Mouse (Mus musculus): ENCODE results near the gene Fgfr2. TPM values are rescaled to one million over a fixed set of nuclear protein-coding genes. Genes with fewer than 3 reads are reported as not detected.

The Fgfr2 gene
- polyA plus RNA-seq, 1 experiment from 2014 or later = 11.2 TPM

DNA sequence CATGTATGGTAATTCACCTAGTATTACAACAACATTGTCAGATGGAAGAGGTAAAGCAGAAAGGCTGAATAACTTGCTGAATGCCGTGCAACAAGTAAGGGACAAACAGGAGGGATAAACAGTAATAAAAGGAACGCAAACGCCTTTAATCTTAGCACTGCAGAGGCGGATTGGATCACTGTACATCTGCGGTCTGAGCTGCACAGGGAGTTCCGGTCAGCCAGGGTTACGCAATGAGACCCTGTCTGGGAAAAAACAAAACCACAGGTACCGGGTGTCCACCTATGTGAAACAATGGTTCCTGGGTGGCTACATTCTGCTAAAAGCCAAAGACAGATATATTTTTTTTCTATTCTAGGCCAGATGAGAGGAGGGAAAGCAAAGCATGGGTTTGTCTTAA, 2599.7 kb downstream of the Fgfr2 start:
- Histone ChIP-seq H3K4me2 (ENCODE audit: low read depth, low read length) (no peak overlapping the region), H3K36me3 (replicated peaks; ENCODE audit: insufficient read depth, low read length) (no peaks in the 10 kb centered on the region), H3K4me3 (ENCODE audit: low read depth, low read length) (no peak overlapping the region), H3K27me3 (ENCODE audit: insufficient read depth, low read length) (no peaks in the 10 kb centered on the region), H3K9me3 (ENCODE audit: low read length) (no peaks in the 10 kb centered on the region), H3K4me1 (ENCODE audit: insufficient read depth) (peaks cover 17% of the 10 kb centered on the region), H3K9ac (replicated peaks) (no peak overlapping the region; the same call in 1 of the 2 replicates), H3K27ac (ENCODE audit: low read depth) (no peak overlapping the region)
- ATAC-seq (no peak), DNase-seq (no peak)
- WGBS (ENCODE audit: insufficient replicate concordance) = 53% methylated on average over 8 of the region's 8 CpGs
- no peak for TF ChIP-seq EP300 (IDR thresholded peaks at IDR 0.05; ENCODE audit: low read depth)
- TF ChIP-seq CTCF (IDR thresholded peaks at IDR 0.05; ENCODE audit: low read depth) = no peak

DNA sequence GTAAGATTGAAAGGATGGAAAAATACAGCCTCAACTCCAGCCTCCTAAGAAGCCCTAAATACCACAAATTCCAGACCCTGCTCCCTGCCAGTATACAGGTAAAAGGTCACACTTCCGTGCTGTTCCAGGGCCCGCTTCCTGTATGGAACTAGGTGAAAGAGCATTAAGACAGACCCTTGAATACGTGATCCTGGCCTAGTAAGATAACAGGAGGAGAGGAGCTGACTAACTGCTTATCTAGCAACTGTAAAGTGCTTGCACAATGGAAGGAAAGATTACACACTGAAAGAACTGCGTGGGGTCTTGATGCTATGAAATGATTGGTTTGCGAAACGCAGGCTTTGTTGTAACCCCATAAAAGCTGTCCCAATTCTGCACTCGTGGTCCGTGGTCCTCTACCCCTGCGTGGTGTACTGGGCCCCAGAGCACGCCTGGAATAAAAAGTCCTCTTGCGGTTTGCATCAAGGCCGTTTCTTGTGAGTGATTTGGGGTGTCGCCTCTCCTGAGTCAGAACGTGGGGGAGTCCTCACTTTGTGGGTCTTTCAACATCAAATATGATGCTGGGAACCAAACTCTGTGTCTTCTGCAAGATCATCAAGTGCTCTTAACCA, 2602.2 kb downstream of the Fgfr2 start:
- 57% methylated on average over 14 of the region's 14 CpGs for WGBS (ENCODE audit: insufficient replicate concordance)
- Histone ChIP-seq H3K4me1 (ENCODE audit: insufficient read depth) (peaks cover 21% of the 10 kb centered on the region), H3K36me3 (replicated peaks; ENCODE audit: insufficient read depth, low read length) (no peaks in the 10 kb centered on the region), H3K4me3 (ENCODE audit: low read depth, low read length) (no peak overlapping the region), H3K9me3 (ENCODE audit: low read length) (no peaks in the 10 kb centered on the region), H3K4me2 (ENCODE audit: low read depth, low read length) (0 out of 2 replicates have a peak overlapping the region, but pooled peaks have one; percentile 99), H3K27me3 (ENCODE audit: insufficient read depth, low read length) (no peaks in the 10 kb centered on the region), H3K9ac (replicated peaks) (no peak overlapping the region), H3K27ac (ENCODE audit: low read depth) (peak overlapping the region; percentile 99)
- TF ChIP-seq EP300 (IDR thresholded peaks at IDR 0.05; ENCODE audit: low read depth) = peak; percentile 66
- no peak for TF ChIP-seq CTCF (IDR thresholded peaks at IDR 0.05; ENCODE audit: low read depth)
- DNase-seq (no peak), ATAC-seq (no peak)

DNA sequence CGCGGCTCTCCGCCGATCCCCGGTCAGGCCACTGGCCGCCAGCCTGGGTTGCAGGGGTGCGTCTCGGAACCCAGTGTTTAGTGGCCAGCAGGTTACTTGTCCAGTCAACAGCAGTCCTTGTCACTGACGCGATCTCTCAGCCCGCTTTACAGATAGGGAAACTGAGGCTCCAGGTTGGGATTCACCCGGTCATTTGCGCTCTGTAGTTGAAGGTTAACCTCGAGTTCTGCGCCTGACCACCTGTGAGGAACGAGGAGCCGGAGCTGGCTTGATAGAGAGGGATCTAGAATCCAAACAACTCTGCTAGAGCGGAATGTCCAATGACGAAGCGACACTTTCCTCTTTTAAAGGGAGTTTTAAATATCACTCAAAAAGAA, 2603.1 kb downstream of the Fgfr2 start, which contains the start of gene Ate1:
Gene Ate1, minus strand, starts transcription at position 321 of the 377 bp plus-strand sequence.
- 17% methylated on average over 20 of the region's 20 CpGs for WGBS (ENCODE audit: insufficient replicate concordance)

DNA sequence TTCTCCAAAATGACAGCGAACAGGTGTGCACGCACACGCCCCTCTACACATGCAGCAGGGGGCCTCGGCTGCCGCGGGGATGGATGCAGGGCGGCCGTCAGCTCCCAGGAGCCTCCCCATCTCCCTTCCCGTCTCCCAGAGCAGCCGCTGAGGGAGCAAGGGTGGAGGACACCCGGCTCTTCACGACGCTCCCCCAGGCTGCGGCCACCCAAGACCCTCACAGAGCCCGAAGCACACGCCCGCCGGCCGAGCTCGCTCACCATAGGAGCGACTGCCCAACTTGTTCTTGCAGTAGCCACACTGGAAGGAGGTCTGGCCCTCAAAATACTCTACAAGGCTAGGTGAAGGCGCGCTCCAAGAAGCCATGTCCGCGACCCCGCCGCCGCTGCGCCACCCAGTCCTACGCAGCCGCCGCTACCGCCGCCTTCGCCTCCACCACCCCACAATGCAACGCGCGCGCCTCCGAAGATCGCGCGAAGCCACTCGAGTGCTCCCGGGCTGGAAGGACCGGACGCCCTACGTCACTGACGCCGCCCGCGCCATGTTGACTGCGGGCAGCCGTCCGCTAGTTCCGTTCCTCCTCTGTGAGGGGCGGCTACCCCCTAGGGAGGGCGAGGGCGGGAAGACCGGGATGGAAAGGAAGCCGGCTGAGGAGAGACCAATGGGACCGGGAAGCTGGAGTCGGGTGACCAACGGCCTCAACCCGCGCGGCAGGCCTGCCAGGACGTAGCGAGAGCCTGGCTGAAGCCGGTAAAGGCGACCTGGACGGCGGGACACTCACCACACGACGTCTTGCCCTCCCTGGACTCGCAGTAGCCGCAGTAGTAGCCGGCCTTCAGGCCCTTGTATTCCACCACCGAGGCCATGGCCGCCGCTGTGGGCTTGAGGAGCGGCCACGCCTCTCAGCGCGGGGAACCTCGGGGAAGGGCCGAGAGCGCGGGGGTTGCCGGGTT, 2603.8 kb downstream of the Fgfr2 start:
- Histone ChIP-seq H3K4me2 (ENCODE audit: low read depth, low read length) (peak overlapping the region; percentile 99), H3K4me3 (ENCODE audit: low read depth, low read length) (peak overlapping the region; percentile 99), H3K27ac (ENCODE audit: low read depth) (peak overlapping the region; percentile 99), H3K27me3 (ENCODE audit: insufficient read depth, low read length) (no peaks in the 10 kb centered on the region), H3K4me1 (ENCODE audit: insufficient read depth) (peaks cover 21% of the 10 kb centered on the region), H3K9ac (replicated peaks) (peak overlapping the region; percentile 99), H3K9me3 (ENCODE audit: low read length) (no peaks in the 10 kb centered on the region), H3K36me3 (replicated peaks; ENCODE audit: insufficient read depth, low read length) (peaks cover 4% of the 10 kb centered on the region; the same call in 1 of the 2 replicates)
- ATAC-seq (peak; percentile 96), DNase-seq (peak; percentile 96)
- under 1% methylated on average over 90 of the region's 90 CpGs for WGBS (ENCODE audit: insufficient replicate concordance)
- no peak for TF ChIP-seq CTCF (IDR thresholded peaks at IDR 0.05; ENCODE audit: low read depth)
- TF ChIP-seq EP300 (IDR thresholded peaks at IDR 0.05; ENCODE audit: low read depth) = no peak

More for the DNA sequence above, 2603.1 kb downstream of the Fgfr2 start, which contains the start of gene Ate1:
- ATAC-seq = no peak
- H3K27me3 ChIP-seq (ENCODE audit: insufficient read depth, low read length) = no peaks in the 10 kb centered on the region
- H3K4me3 ChIP-seq (ENCODE audit: low read depth, low read length) = peak within 1 kb of the TSS; percentile 99
- peaks cover under 1% of the 10 kb centered on the region; the same call in 1 of the 2 replicates for H3K36me3 ChIP-seq (replicated peaks; ENCODE audit: insufficient read depth, low read length)
- peaks cover 21% of the 10 kb centered on the region for H3K4me1 ChIP-seq (ENCODE audit: insufficient read depth)
- no peaks in the 10 kb centered on the region for H3K9me3 ChIP-seq (ENCODE audit: low read length)
- no peak for DNase-seq
- TF ChIP-seq EP300 (IDR thresholded peaks at IDR 0.05; ENCODE audit: low read depth) (no peak), CTCF (IDR thresholded peaks at IDR 0.05; ENCODE audit: low read depth) (no peak)
- peak within 1 kb of the TSS; percentile 99 for H3K27ac ChIP-seq (ENCODE audit: low read depth)
- peak within 1 kb of the TSS; percentile 99 for H3K4me2 ChIP-seq (ENCODE audit: low read depth, low read length)
- peak within 1 kb of the TSS; percentile 99 for H3K9ac ChIP-seq (replicated peaks)

DNA sequence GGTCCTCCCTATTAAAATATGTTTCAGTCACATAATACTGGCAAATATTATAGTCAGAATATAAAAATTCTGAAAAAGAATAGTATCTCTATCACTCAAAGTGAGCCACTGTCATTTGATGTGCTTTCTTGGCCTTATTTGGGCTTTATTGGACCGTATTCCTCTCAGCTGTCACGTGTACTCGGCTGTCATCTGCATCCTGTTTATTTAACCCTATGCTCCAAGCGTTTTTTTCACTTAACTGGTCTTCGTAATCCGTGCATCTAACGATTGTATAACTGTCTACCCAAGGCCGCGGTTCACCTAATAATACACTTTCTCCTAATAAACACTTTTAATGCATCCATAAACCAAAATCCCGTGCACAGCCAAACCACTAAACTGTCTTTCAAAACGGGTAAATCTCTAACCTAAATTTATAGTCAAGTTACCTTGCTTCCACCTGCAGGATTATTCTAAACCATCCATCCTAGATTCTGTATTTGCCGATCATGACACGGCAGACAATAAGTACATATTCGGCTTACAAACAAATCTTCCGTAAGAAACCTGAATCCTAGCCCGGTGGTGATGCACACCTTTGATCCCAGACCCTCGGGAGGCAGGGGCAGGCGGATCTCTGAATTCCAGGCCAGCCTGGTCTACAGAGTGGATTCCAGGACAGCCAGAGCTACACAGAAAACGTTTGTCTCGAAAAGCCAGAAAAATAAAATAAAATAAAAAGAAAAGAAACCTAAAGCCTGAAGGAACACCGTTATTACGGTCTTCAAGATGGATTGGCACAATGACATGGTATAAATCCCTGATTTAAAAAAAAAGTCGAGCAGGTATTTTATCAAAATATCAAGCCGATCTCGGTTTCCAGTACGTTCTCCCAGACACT, 2604.7 kb downstream of the Fgfr2 start:
- Histone ChIP-seq H3K4me2 (ENCODE audit: low read depth, low read length) (peak overlapping the region; percentile 99), H3K36me3 (replicated peaks; ENCODE audit: insufficient read depth, low read length) (peaks cover 4% of the 10 kb centered on the region; the same call in 1 of the 2 replicates), H3K9ac (replicated peaks) (peak overlapping the region; percentile 99), H3K4me1 (ENCODE audit: insufficient read depth) (peaks cover 18% of the 10 kb centered on the region), H3K4me3 (ENCODE audit: low read depth, low read length) (peak overlapping the region; percentile 99), H3K27me3 (ENCODE audit: insufficient read depth, low read length) (no peaks in the 10 kb centered on the region), H3K27ac (ENCODE audit: low read depth) (peak overlapping the region; percentile 99), H3K9me3 (ENCODE audit: low read length) (no peaks in the 10 kb centered on the region)
- 21% methylated on average over 26 of the region's 26 CpGs for WGBS (ENCODE audit: insufficient replicate concordance)
- no peak for TF ChIP-seq EP300 (IDR thresholded peaks at IDR 0.05; ENCODE audit: low read depth)
- no peak for TF ChIP-seq CTCF (IDR thresholded peaks at IDR 0.05; ENCODE audit: low read depth)
- DNase-seq (no peak), ATAC-seq (no peak)

All from liver, postnatal 0 days (tissue).